Mouse (Mus musculus): ENCODE results near the gene Rev1. TPM values are rescaled to one million over a fixed set of nuclear protein-coding genes. Genes with fewer than 3 reads are reported as not detected.

The Rev1 gene
- 41.6 and 45.5 TPM in 2 replicates for polyA plus RNA-seq (2012; rRNA removed)

DNA sequence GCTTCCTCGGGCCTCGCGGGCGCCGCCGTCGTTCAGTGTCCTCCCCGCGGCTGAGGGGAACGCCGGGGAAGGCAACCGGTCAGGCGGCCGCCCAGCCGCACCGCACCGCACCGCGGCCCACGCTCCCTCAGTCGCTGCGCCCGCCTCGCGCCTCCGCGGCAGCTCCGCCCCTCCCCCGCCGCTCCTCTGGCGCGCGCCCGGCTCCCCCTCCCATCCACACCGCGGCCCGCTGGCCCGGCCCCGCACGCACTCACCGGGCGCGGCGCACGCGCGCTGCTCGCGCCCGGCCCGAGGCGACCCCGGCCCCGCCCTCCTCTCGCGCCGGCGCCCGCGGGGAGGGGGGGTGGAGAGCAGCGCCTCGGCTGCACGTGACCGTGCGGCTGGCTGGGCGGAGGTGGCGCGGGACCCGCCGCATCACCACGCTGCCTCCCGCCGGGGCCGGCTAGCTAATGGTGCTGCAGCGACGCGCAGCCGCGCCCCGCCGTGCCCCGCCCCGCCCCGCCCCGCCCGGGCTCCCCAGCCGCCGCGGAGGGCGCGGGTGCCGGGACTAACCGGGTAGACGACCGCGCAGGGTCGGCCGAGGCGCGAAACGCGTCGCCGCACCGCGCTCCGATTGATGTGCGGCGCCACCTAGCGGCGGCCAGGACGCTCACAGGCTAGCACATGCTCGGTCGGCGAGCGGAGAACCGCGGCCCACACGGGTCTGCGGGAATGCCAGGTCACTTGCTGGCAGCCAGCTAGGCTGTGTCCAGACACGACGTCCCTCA lies at the start of gene Rev1:
Gene Rev1 (minus strand): TSS at position 301 of the 767 bp plus-strand sequence.
- under 1% methylated on average over 99 of the region's 122 CpGs for WGBS
- Histone ChIP-seq H3K27me3 (ENCODE audit: control insufficient read depth, insufficient read depth, low read length) (no peaks in the 10 kb centered on the region), H3K4me1 (ENCODE audit: control insufficient read depth, insufficient read depth, low read length) (no peaks in the 10 kb centered on the region; the same call in 1 of the 2 replicates), H3K27ac (ENCODE audit: insufficient read depth, low read length) (peak within 1 kb of the TSS; percentile 88), H3K4me3 (replicated peaks; ENCODE audit: insufficient read depth, low read depth, low read length) (peak within 1 kb of the TSS; percentile 80)
- DNase-seq = peak; percentile 96 to 98
- TF ChIP-seq CTCF (IDR thresholded peaks at IDR 0.05; ENCODE audit: borderline replicate concordance, insufficient read depth, low read depth, low read length) = peak; percentile 81
- TF ChIP-seq POLR2A (IDR thresholded peaks at IDR 0.05; ENCODE audit: borderline replicate concordance, insufficient read depth, low read length) = peak; percentile 58

DNA sequence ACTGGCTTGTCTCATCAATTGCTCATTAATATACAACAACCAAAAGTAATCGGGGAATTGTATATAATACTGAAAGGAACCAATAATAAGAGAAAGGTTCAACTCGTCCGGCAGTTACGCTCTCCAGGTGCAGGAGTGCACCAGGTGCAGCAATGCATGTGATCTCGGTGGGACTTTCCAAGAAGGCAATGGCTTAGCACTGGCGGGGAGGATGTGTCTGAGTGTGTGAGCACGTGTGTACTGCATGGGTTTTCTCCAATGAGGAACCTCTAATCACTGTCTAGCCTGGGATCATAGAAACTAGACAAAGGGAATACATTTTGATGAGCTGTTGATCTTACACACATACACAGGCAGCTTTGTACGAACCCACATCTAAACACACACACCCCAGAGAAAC lies 49.3 kb upstream of the Rev1 start:
- Histone ChIP-seq H3K4me1 (ENCODE audit: control insufficient read depth, insufficient read depth, low read length) (no peaks in the 10 kb centered on the region), H3K4me3 (replicated peaks; ENCODE audit: insufficient read depth, low read depth, low read length) (no peak overlapping the region), H3K27ac (ENCODE audit: insufficient read depth, low read length) (no peak overlapping the region), H3K27me3 (ENCODE audit: control insufficient read depth, insufficient read depth, low read length) (no peaks in the 10 kb centered on the region)
- WGBS = 90% methylated on average over 8 of the region's 8 CpGs
- no peak for TF ChIP-seq CTCF (IDR thresholded peaks at IDR 0.05; ENCODE audit: borderline replicate concordance, insufficient read depth, low read depth, low read length)
- TF ChIP-seq POLR2A (IDR thresholded peaks at IDR 0.05; ENCODE audit: borderline replicate concordance, insufficient read depth, low read length) = no peak
- DNase-seq = no peak

GRCm38 (mm10) chr1:38176077-38176476 lies 46.5 kb upstream of the Rev1 start:
- 90% methylated on average over 7 of the region's 7 CpGs for WGBS
- DNase-seq = no peak
- Histone ChIP-seq H3K4me1 (ENCODE audit: control insufficient read depth, insufficient read depth, low read length) (no peaks in the 10 kb centered on the region), H3K4me3 (replicated peaks; ENCODE audit: insufficient read depth, low read depth, low read length) (no peak overlapping the region), H3K27me3 (ENCODE audit: control insufficient read depth, insufficient read depth, low read length) (no peaks in the 10 kb centered on the region), H3K27ac (ENCODE audit: insufficient read depth, low read length) (no peak overlapping the region)
- TF ChIP-seq CTCF (IDR thresholded peaks at IDR 0.05; ENCODE audit: borderline replicate concordance, insufficient read depth, low read depth, low read length) (no peak), POLR2A (IDR thresholded peaks at IDR 0.05; ENCODE audit: borderline replicate concordance, insufficient read depth, low read length) (no peak)

- TF ChIP-seq POLR2A (IDR thresholded peaks at IDR 0.05; ENCODE audit: borderline replicate concordance, insufficient read depth, low read length) (no peak), CTCF (IDR thresholded peaks at IDR 0.05; ENCODE audit: borderline replicate concordance, insufficient read depth, low read depth, low read length) (no peak)
- no peaks in the 10 kb centered on the region for H3K27me3 ChIP-seq (ENCODE audit: control insufficient read depth, insufficient read depth, low read length)
- H3K27ac ChIP-seq (ENCODE audit: insufficient read depth, low read length) = no peak overlapping the region
- 89% methylated on average over 4 of the region's 4 CpGs for WGBS
- no peaks in the 10 kb centered on the region for H3K4me1 ChIP-seq (ENCODE audit: control insufficient read depth, insufficient read depth, low read length)
- no peak overlapping the region for H3K4me3 ChIP-seq (replicated peaks; ENCODE audit: insufficient read depth, low read depth, low read length)
- no peak for DNase-seq
These were observed 42.3 kb upstream of the Rev1 start for GRCm38 (mm10) chr1:38171874-38172273.

DNA sequence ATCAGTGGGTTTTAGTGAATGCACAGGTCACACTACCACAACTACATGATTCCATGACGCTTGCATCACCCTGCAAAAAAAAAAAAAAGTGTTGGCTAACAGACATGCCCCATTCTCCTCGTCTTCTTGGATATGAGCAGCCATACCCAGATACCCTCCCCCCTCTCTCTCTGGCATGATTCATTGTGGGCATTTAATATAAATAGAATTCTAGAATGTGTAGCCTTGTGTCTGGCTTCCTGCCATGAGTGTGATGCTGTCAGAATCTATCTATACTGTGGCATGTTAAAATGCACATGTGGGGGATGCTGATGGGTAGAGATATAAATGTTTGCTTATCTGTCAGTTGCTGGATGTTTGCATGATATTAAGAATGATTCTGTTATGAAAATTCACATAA lies 36.1 kb upstream of the Rev1 start:
- no peak for TF ChIP-seq CTCF (IDR thresholded peaks at IDR 0.05; ENCODE audit: borderline replicate concordance, insufficient read depth, low read depth, low read length)
- TF ChIP-seq POLR2A (IDR thresholded peaks at IDR 0.05; ENCODE audit: borderline replicate concordance, insufficient read depth, low read length) = no peak
- H3K27me3 ChIP-seq (ENCODE audit: control insufficient read depth, insufficient read depth, low read length) = no peaks in the 10 kb centered on the region
- H3K27ac ChIP-seq (ENCODE audit: insufficient read depth, low read length) = no peak overlapping the region
- H3K4me1 ChIP-seq (ENCODE audit: control insufficient read depth, insufficient read depth, low read length) = no peaks in the 10 kb centered on the region
- 30% methylated on average over 2 of the region's 2 CpGs for WGBS
- DNase-seq = no peak
- no peak overlapping the region for H3K4me3 ChIP-seq (replicated peaks; ENCODE audit: insufficient read depth, low read depth, low read length)

GRCm38 (mm10) chr1:38150086-38150485 lies 20.5 kb upstream of the Rev1 start:
- H3K4me1 ChIP-seq (ENCODE audit: control insufficient read depth, insufficient read depth, low read length) = no peaks in the 10 kb centered on the region
- DNase-seq = no peak
- 85% methylated on average over 5 of the region's 5 CpGs for WGBS
- no peak overlapping the region for H3K4me3 ChIP-seq (replicated peaks; ENCODE audit: insufficient read depth, low read depth, low read length)
- no peak overlapping the region for H3K27ac ChIP-seq (ENCODE audit: insufficient read depth, low read length)
- H3K27me3 ChIP-seq (ENCODE audit: control insufficient read depth, insufficient read depth, low read length) = no peaks in the 10 kb centered on the region
- TF ChIP-seq POLR2A (IDR thresholded peaks at IDR 0.05; ENCODE audit: borderline replicate concordance, insufficient read depth, low read length) (no peak), CTCF (IDR thresholded peaks at IDR 0.05; ENCODE audit: borderline replicate concordance, insufficient read depth, low read depth, low read length) (no peak)

- TF ChIP-seq CTCF (IDR thresholded peaks at IDR 0.05; ENCODE audit: borderline replicate concordance, insufficient read depth, low read depth, low read length) (no peak), POLR2A (IDR thresholded peaks at IDR 0.05; ENCODE audit: borderline replicate concordance, insufficient read depth, low read length) (no peak)
- 96% methylated on average over 4 of the region's 4 CpGs for WGBS
- Histone ChIP-seq H3K27me3 (ENCODE audit: control insufficient read depth, insufficient read depth, low read length) (no peaks in the 10 kb centered on the region), H3K4me1 (ENCODE audit: control insufficient read depth, insufficient read depth, low read length) (no peaks in the 10 kb centered on the region), H3K4me3 (replicated peaks; ENCODE audit: insufficient read depth, low read depth, low read length) (no peak overlapping the region), H3K27ac (ENCODE audit: insufficient read depth, low read length) (no peak overlapping the region)
- no peak for DNase-seq
These were observed 16.4 kb upstream of the Rev1 start for GRCm38 (mm10) chr1:38146008-38146407.

DNA sequence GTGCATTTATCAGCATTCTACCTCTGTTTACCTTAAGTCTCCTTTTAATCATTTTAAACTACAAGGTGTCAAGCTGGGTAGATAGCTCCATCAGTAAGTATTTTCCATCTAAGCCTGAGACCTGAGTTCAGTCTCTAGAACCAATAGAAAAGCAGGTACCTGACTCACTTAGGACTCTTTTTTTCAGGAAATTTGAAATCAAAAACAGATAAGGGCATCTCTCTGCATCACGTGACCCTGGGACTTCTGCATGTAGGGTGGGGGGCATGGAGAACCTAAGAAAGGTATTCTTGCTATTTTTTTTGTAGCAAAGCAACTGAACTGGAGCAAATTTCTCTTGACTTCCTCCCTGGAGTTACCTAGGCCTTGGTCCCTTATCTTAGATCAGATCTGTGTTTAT lies 11.8 kb upstream of the Rev1 start:
- no peak overlapping the region for H3K27ac ChIP-seq (ENCODE audit: insufficient read depth, low read length)

More for the DNA sequence above, 11.8 kb upstream of the Rev1 start:
- Histone ChIP-seq H3K4me3 (replicated peaks; ENCODE audit: insufficient read depth, low read depth, low read length) (no peak overlapping the region), H3K4me1 (ENCODE audit: control insufficient read depth, insufficient read depth, low read length) (no peaks in the 10 kb centered on the region), H3K27me3 (ENCODE audit: control insufficient read depth, insufficient read depth, low read length) (no peaks in the 10 kb centered on the region)
- WGBS = 94% methylated on average over 1 of the region's 1 CpGs
- DNase-seq = no peak
- TF ChIP-seq CTCF (IDR thresholded peaks at IDR 0.05; ENCODE audit: borderline replicate concordance, insufficient read depth, low read depth, low read length) (no peak), POLR2A (IDR thresholded peaks at IDR 0.05; ENCODE audit: borderline replicate concordance, insufficient read depth, low read length) (no peak)
